Comparison of ENCODE assay signal across 10 mouse cellular contexts in the genomic region with DNA sequence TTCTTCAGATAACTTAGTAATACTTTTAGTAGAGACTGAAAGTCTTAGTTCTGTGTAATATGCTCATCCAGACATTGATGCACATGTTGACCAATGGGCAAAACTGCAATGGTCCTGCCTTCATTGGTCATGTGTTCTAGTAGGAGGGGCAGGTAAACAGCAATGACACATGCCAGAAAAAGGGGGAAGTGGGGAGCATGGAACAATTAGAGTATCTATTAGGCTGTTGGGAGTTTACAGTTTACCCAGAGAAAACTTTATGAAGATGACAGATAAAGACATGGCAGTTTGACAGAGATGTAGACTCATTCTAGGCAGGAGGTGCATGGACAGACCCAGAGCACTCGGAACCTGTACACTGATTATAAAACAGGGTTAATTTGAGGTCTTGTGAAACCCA.
"Had no signal": no experiment of that assay in that cellular context is flagged by ENCODE, and none has a peak within 500 bp of the region (broad histone marks: within the 10 kb centered on the region; RNA-seq: fewer than 3 reads in every experiment).

No protein-coding gene starts in this region.

- H3K27ac ChIP-seq: limb, embryonic 15.5 days; liver, embryonic 12.5 days; midbrain, embryonic 15.5 days had no signal

- H3K4me1 ChIP-seq: limb, embryonic 15.5 days; midbrain, embryonic 15.5 days had no signal

- H3K9me3 ChIP-seq: limb, embryonic 15.5 days; liver, embryonic 12.5 days; midbrain, embryonic 15.5 days had no signal

- H3K27me3 ChIP-seq: limb, embryonic 15.5 days; liver, embryonic 12.5 days; midbrain, embryonic 15.5 days had no signal

- H3K36me3 ChIP-seq: limb, embryonic 15.5 days; liver, embryonic 12.5 days; midbrain, embryonic 15.5 days had no signal

- DNase-seq: kidney, adult 11 months; kidney, postnatal 10 days; lung, adult 18-20 months; right cerebral cortex, adult 18-20 months; right cerebral cortex, postnatal 25 days; thymus, adult 18-20 months; thymus, postnatal 14 days had no signal

- H3K9ac ChIP-seq: limb, embryonic 15.5 days; liver, embryonic 12.5 days; midbrain, embryonic 15.5 days had no signal

- ATAC-seq: midbrain, embryonic 15.5 days had no signal

- H3K4me3 ChIP-seq: limb, embryonic 15.5 days; liver, embryonic 12.5 days; midbrain, embryonic 15.5 days had no signal
